8 mouse cellular contexts compared by ENCODE assay signal in the genomic region with DNA sequence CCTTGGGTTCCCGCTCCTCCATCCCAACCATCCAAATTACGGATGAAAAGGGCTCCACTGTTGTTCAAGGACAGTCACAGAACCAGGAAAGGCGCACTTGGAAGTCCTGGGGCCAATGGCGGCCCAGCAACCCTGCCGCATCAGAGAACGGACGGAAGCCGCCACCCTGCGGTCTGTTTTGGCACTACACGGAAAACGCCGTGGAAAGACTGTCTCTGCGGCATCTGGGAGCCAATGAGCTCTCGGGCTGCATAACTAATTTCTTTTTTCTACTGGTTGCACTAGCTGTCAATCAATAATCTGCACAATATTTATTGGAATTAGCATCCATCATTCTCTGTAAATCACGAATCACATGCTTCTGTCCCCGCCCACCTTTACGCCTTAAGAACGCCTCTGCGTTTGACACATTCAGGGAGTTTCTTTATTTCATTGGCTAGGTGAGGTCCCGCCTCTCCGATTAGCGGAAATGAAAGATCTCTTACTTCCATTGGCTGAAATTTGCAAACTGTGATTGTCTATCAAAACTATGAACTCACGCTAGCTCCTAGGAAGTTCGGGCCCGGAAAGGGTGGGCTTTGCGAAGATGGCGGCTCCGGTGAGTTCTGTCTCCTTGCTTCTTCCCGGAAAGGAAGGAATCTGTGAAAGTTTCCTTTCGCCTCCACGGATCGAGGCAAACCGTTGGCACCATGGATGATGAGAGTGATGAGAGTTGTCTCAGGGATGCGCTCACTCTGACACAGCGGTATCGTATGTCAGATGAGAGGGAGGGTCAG. TPM values are rescaled to one million over a fixed set of nuclear protein-coding genes. Genes with fewer than 3 reads are reported as not detected.
DNase-seq lines count a peak whose midpoint lies in the region; ATAC-seq lines count a peak whose summit lies in the region.

Gene Ngdn (plus strand): TSS at position 464 of the 776 bp plus-strand sequence.

- peak; percentile 96 for DNase-seq in T-cell, adult 2 months (ENCODE audit: low spot score)
- peak; percentile 99 to 100 for DNase-seq in cerebellum, postnatal 36 days
- DNase-seq in frontal cortex, postnatal 36 days (ENCODE audit: low spot score in 2 of 2) = peak; percentile 99 to 100
- DNase-seq in left cerebral cortex, adult 11 months (ENCODE audit: low spot score) = peak; percentile 100
- DNase-seq in lung, postnatal 4 days = peak; percentile 98 to 99
- peak; percentile 98 for DNase-seq in retina, postnatal 7 days (ENCODE audit: low read depth, low spot score)
- peak; percentile 96 for DNase-seq in urinary bladder, adult 2 months (ENCODE audit: low spot score)

- no peaks in the 10 kb centered on the region for H3K9me3 ChIP-seq in hindbrain, embryonic 15.5 days

- ATAC-seq in hindbrain, embryonic 15.5 days (ENCODE audit: low FRiP score, low read depth) = peak; percentile 98

- H3K4me1 ChIP-seq in hindbrain, embryonic 15.5 days (replicated peaks) = peaks cover 7% of the 10 kb centered on the region

- H3K4me2 ChIP-seq in hindbrain, embryonic 15.5 days = peak within 1 kb of the TSS; percentile 78

- peak within 1 kb of the TSS; percentile 90 for H3K27ac ChIP-seq in hindbrain, embryonic 15.5 days (replicated peaks)

- peak within 1 kb of the TSS; percentile 60 for H3K4me3 ChIP-seq in hindbrain, embryonic 15.5 days

- H3K27me3 ChIP-seq in hindbrain, embryonic 15.5 days = no peaks in the 10 kb centered on the region

- H3K9ac ChIP-seq in hindbrain, embryonic 15.5 days = peak within 1 kb of the TSS; percentile 61

- H3K36me3 ChIP-seq in hindbrain, embryonic 15.5 days = 0 out of 2 replicates have a peak, but pooled peaks cover 11% of the 10 kb centered on the region

- under 1% methylated on average over 36 of the region's 36 CpGs for WGBS in hindbrain, embryonic 15.5 days

RNA-seq across cellular contexts. Expression of gene Ngdn, which starts in this region (rescaled TPM):
- 47.3 and 50.1 TPM in 2 replicates for polyA plus RNA-seq in hindbrain, embryonic 15.5 days (2015; fragmentation: Nextera tagmentation; extraction: Ambion mirVana)
- polyA plus RNA-seq in urinary bladder, adult 2 months (2012; rRNA removed) = 53.7 and 65.8 TPM in 2 replicates

Comparison
In these comparisons a context has a peak if more than half of its experiments do, and no peak if none do; other contexts are left out.
1. Peak in every context shown above with its lines: DNase-seq, ATAC-seq, H3K4me3 ChIP-seq and H3K27ac ChIP-seq.